ENCODE assay signal across 8 mouse cellular contexts in the genomic region with DNA sequence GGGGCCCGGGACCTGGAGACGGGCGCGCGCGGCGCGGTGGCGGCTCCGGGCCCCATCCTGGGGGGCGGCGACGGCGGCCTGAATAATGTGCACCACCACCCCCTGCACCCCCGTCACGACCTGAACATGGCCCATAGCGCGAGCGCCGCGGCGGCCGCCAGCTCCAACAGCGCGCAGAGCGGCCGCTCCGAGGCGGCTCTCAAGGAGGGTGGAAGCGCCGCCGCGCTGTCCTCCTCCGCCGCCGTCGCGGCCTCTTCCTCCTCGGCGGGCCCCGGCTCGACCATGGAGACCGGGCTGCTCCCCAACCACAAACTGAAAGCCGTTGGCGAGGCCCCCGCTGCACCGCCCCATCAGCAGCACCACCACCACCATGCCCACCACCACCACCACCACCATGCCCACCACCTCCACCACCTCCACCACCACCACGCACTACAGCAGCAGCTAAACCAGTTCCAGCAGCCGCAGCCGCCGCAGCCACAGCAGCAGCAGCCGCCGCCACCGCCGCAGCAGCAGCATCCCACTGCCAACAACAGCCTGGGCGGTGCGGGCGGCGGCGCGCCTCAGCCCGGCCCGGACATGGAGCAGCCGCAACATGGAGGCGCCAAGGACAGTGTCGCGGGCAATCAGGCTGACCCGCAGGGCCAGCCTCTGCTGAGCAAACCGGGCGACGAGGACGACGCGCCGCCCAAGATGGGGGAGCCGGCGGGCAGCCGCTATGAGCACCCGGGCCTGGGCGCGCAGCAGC. TPM values are rescaled to one million over a fixed set of nuclear protein-coding genes. Genes with fewer than 3 reads are reported as not detected.
DNase-seq lines count a peak whose midpoint lies in the region; ATAC-seq and TF ChIP-seq lines count a peak whose summit lies in the region.

No protein-coding gene starts in this region.

- H3K4me1 ChIP-seq in cortical plate, adult 2 months (ENCODE audit: control insufficient read depth, insufficient read depth, low read length), result peaks cover 2% of the 10 kb centered on the region; the same call in 1 of the 2 replicates
- H3K4me1 ChIP-seq in limb, embryonic 11.5 days (ENCODE audit: control insufficient read depth, insufficient read depth, low read length), result peaks cover 6% of the 10 kb centered on the region; the same call in 1 of the 2 replicates
- peaks cover 29% of the 10 kb centered on the region for H3K4me1 ChIP-seq in midbrain, embryonic 11.5 days (ENCODE audit: control insufficient read depth, insufficient read depth, low read length)

- ATAC-seq in frontal cortex, adult (ENCODE audit: low TSS enrichment), result peak; percentile 35
- ATAC-seq in inflammation-experienced regulatory T-cells, adult 6 months, result peak; percentile 5
- peak; percentile 63 for ATAC-seq in limb, embryonic 11.5 days (ENCODE audit: insufficient number of reproducible peaks, low FRiP score, low TSS enrichment, low read depth)
- ATAC-seq in midbrain, embryonic 11.5 days (ENCODE audit: low FRiP score), result peak; percentile 38

- no peak for DNase-seq in frontal cortex, adult 2 months (ENCODE audit: extremely low spot score in 1 of 2, low spot score in 1 of 2)
- DNase-seq in gastrocnemius, postnatal 14 days, result peak; percentile 76
- peak; percentile 76 for DNase-seq in limb, embryonic 11.5 days (ENCODE audit: low spot score)
- peak; percentile 96 for DNase-seq in midbrain, embryonic 11.5 days (ENCODE audit: low spot score, missing footprints)
- DNase-seq in spleen, adult 18-20 months, result peak; percentile 65 to 69

- H3K9ac ChIP-seq in limb, embryonic 11.5 days (ENCODE audit: low read length), result peak overlapping the region; percentile 98
- peak overlapping the region; percentile 100 for H3K9ac ChIP-seq in midbrain, embryonic 11.5 days (ENCODE audit: low read length)

- peak overlapping the region; percentile 100 for H3K27ac ChIP-seq in cortical plate, adult 2 months (ENCODE audit: insufficient read depth, low read length)
- peak overlapping the region; percentile 100 for H3K27ac ChIP-seq in limb, embryonic 11.5 days (replicated peaks; ENCODE audit: low read depth, low read length)
- H3K27ac ChIP-seq in midbrain, embryonic 11.5 days (ENCODE audit: low read depth, low read length), result peak overlapping the region; percentile 100

- no peak for TF ChIP-seq CTCF in cortical plate, adult 2 months (IDR thresholded peaks at IDR 0.05; ENCODE audit: extremely low read depth, insufficient read depth, low read length)

- H3K9me3 ChIP-seq in limb, embryonic 11.5 days (ENCODE audit: control insufficient read depth, low read length), result no peaks in the 10 kb centered on the region
- H3K9me3 ChIP-seq in midbrain, embryonic 11.5 days (ENCODE audit: control insufficient read depth, low read length), result no peaks in the 10 kb centered on the region

- under 1% methylated on average over 65 of the region's 81 CpGs for WGBS in limb, embryonic 11.5 days
- under 1% methylated on average over 70 of the region's 81 CpGs for WGBS in midbrain, embryonic 11.5 days

- no peaks in the 10 kb centered on the region for H3K36me3 ChIP-seq in limb, embryonic 11.5 days (ENCODE audit: control insufficient read depth, insufficient read depth, low read length)
- H3K36me3 ChIP-seq in midbrain, embryonic 11.5 days (ENCODE audit: control insufficient read depth, insufficient read depth, low read length), result no peaks in the 10 kb centered on the region

- H3K27me3 ChIP-seq in limb, embryonic 11.5 days (ENCODE audit: control insufficient read depth, insufficient read depth, low read length), result no peaks in the 10 kb centered on the region
- no peaks in the 10 kb centered on the region for H3K27me3 ChIP-seq in midbrain, embryonic 11.5 days (ENCODE audit: control insufficient read depth, insufficient read depth, low read length)

- H3K4me2 ChIP-seq in limb, embryonic 11.5 days (ENCODE audit: low read depth, severe bottlenecking), result peak overlapping the region; percentile 70
- peak overlapping the region; percentile 64 for H3K4me2 ChIP-seq in midbrain, embryonic 11.5 days

- H3K4me3 ChIP-seq in cortical plate, adult 2 months (ENCODE audit: insufficient read depth, low read length), result peak overlapping the region; percentile 98
- H3K4me3 ChIP-seq in limb, embryonic 11.5 days (ENCODE audit: low read depth, low read length), result peak overlapping the region; percentile 94
- H3K4me3 ChIP-seq in midbrain, embryonic 11.5 days (ENCODE audit: low read depth, low read length), result peak overlapping the region; percentile 73

- peak; percentile 8; the same call in 1 of the 2 replicates for TF ChIP-seq POLR2A in cortical plate, adult 2 months (IDR thresholded peaks at IDR 0.05; ENCODE audit: extremely low read depth, insufficient read depth, low read length)

- intact Hi-C loops in gastrocnemius, postnatal 14 days (cut with DNase I; ENCODE audit: low total_unique reads), result loop anchor here (5.0 kb wide), 1 partner anchor 83 kb away; no protein-coding TSS in a partner anchor

RNA-seq across cellular contexts. Expression of gene Arid1b, which starts 0.9 kb away (rescaled TPM):
- 25.7 and 27.9 TPM in 2 replicates for polyA plus RNA-seq in frontal cortex, adult 2 months (2012; rRNA removed)
- polyA plus RNA-seq in cortical plate, adult 2 months (2012; rRNA removed), result 22.8 and 24.4 TPM in 2 replicates
- 10 to 100 TPM; 30.0 to 31.4 TPM for total RNA-seq in gastrocnemius, postnatal 14 days (2021)
- 10 to 100 TPM; 11.1 to 14.1 (median 12.2) TPM for polyA plus RNA-seq in inflammation-experienced regulatory T-cells, adult 6 months (2017; shearing (Covaris generic))
- polyA plus RNA-seq in limb, embryonic 11.5 days (2014; fragmentation: Nextera tagmentation; extraction: Ambion mirVana), result 14.8 and 18.5 TPM in 2 replicates
- polyA plus RNA-seq in midbrain, embryonic 11.5 days (2014; fragmentation: Nextera tagmentation; extraction: Ambion mirVana), result 11.6 and 12.2 TPM in 2 replicates

Comparison
In these comparisons a context has a peak if more than half of its experiments do, and no peak if none do; other contexts are left out.
1. ATAC-seq: peak in every context shown above with its lines; median percentile 63 in limb, embryonic 11.5 days; 38 in midbrain, embryonic 11.5 days; 35 in frontal cortex, adult; 5 in inflammation-experienced regulatory T-cells, adult 6 months.
2. DNase-seq: peak in gastrocnemius, postnatal 14 days (single experiment), limb, embryonic 11.5 days (single experiment), midbrain, embryonic 11.5 days (single experiment) and spleen, adult 18-20 months (2 of 2); none in frontal cortex, adult 2 months (0 of 2).
3. Peak in every context shown above with its lines, with median percentiles within 50 percentile points of each other: H3K27ac ChIP-seq and H3K4me3 ChIP-seq.